Mouse (Mus musculus): Measurements from ENCODE around the gene Gabrd.

DNA sequence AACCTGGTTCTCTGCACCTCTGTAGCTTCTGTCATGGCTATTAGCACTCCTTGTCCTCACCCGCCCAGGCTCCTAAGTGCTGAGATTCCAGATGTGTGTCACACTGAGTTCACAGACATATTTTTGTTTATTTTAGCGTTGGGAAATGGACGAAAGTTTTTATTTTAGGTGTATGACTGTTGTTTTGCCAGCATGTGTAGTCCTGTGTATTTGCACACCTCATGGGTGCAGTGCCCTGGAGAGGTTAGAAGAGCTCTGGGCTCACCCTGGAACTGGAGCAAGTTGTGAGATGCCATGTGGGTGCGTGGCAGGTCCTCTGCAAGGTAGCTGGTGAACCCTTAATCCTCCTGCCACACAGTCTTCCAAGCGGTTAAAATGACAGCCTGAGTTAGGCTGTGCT is 35.5 kb downstream of the Gabrd start:
- TF ChIP-seq CTCF (IDR thresholded peaks at IDR 0.05; ENCODE audit: insufficient read depth, low read length) (no peak), POLR2A (IDR thresholded peaks at IDR 0.05; ENCODE audit: borderline replicate concordance, extremely low read depth, low read depth, low read length) (no peak)

All from lung, adult 2 months (tissue).